Mouse (Mus musculus): ENCODE results near the gene Pcsk4. TPM values are rescaled to one million over a fixed set of nuclear protein-coding genes. Genes with fewer than 3 reads are reported as not detected.
"Not testable (repeated sequence)": the region's sequence is repeated elsewhere in the genome, so short reads cannot be mapped to it uniquely, and the experiment has no call there.

Pcsk4 gene
- total RNA-seq, 2 experiments from 2014 or later: 1.3 to 2.0 TPM

DNA sequence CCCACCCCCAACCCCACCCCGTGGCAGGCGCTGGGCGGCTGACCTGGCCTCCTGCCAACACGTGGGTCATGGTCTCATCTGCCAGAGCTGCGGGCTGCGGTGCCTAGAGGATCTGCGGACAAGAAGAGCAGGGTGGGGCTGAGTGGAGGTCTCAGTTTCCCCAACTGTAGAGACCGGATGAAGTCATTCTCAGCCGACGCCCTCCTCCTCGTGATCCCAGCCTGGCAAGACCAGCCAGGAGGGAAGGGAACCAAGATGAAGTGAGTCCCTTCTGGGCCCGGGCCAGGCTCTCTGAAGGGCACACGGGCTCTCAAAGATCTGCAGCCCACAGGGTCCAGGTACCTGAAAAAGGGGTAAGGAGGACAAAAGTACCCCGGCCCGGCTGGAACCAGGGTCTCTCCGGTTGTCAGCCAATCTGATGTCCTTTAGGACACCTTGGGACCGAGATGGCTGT lies 18.2 kb upstream of the Pcsk4 start:
- DNase-seq: peak; percentile 45

DNA sequence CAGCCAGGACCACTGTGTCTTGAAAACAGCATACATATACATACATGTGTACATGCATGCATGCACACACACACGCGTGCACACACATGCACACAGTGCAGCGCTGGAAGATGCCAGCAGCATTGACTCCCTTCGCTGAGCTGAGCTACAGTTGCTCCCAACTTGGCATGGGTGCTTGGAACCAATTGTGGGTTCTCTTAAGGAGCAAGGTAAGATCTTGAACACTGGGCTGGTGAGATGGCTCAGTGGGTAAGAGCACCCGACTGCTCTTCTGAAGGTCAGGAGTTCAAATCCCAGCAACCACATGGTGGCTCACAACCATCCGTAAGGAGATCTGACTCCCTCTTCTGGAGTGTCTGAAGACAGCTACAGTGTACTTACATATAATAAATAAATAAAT lies 16.6 kb upstream of the Pcsk4 start:
- not testable (repeated sequence) for DNase-seq

DNA sequence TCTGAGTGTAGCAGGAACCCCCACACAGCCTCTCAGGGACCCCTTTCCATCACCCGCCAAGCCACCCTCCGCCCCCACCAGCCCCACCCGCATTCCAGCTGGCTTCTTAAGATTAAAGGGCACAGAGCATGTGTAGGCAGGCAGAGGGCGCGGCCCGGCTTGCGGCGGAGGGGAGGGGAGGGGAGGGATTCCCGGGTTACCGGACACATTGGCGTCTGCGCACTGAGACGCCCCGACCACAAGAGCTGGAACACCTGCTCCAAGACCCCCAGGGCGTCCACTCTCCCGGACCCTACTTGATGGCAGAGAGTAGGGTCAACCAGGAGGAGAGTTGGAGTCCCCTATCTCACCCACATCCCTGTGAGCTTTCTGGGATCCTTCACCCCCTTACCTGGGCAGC lies 15.8 kb upstream of the Pcsk4 start:
- DNase-seq: no peak

DNA sequence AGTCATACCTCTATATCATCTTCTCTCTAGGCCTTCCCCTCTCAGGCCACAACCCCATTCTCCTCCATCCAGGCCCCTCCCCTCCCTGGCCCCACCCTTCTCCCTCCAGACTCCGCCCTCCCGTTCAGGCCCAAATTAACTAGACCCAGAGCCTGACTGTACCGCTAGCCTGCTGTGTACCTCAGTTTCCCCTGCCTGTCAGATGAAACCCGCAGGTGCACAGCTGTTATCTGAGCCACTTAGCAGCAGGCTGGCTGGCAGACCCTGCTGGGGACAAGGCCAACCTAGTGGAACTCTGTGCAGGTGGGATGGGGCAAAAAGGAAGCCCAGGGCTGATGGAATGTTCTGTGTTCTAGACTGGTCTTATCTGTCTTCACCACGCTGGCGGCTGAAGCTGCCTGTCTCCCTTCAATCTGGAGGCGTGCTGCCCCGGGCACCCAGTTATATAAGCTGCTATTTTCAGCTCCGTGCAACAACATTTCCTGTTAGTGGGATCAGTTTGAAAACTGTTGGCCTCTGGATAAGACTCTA lies 14.9 kb upstream of the Pcsk4 start:
- DNase-seq: no peak

DNA sequence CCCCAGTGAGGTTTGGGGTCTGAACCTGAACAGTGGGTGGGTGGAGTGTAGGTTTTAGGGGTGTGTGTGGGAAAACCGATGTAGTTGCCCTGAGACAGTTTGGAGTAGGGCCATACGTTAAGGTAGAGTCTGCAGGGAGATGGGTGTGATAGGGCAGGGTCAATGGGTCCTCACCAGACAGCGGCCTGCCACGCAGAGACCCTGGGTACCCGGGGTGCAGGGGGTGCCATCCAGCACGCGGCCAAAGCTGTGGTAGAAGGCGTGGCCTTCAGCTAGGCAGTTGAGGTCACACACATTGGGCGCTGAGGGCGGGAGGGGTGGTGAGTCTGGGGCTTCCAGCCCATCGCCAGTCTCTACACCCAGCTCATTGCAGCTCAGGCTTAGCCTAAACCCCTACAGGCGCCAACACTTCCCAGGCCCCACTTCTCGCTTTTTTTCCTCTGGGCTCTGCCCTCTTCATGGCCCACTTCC lies 14.2 kb upstream of the Pcsk4 start:
- DNase-seq: no peak

DNA sequence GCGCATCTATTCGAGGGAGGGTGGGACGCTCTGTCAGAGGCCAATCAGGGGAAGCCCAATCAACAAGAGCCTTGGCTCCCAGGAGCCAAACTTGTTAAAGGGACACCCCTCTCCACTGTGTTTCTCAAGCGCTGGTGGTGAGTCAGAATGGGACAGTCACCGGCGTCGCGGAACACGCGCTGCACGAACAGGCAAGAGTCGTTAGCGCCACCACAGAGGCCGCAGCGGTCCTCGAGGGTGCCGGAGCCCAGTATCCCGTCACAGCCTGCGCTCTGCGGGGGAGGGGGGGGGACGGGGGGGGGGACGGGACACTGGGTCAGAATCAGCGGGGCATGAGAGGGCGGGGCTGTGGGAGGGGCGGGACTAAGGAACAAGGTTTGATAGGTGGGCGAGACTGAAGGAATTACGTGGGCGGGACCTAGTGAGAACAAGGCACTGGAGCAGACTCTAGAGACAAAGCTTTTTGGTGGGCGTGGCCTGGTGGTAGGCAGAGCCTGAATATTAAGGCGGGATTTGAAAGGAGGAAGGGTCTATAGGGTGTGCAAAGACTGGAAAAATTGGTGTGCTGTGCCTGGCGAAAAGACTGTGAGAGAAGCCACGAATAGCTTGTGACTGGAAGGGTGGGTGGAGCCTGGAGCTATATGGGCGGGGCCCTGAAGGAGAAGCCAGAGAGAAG lies 13.6 kb upstream of the Pcsk4 start:
- DNase-seq: peak; percentile 59

DNA sequence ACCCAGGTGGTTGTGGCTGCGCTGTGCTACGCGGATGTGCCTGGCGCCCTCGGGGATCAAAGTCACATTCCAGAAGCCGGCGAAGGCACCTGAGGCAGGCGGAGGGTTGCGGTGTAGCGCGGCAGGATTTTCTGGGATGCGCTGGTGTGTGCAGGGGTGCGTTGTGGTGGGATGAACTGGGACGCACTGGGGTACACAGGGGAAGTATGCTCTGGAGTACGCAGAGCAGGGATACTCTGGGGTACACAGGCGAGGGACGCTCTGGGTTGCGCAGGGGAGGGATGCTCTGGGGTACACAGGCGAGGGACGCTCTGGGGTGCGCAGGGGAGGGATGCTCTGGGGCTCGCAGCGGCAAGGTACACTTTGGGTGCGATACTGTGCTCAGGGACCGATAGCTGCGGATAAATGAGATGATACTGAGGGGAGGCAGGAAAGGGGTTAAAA lies 13.0 kb upstream of the Pcsk4 start:
- DNase-seq: no peak

DNA sequence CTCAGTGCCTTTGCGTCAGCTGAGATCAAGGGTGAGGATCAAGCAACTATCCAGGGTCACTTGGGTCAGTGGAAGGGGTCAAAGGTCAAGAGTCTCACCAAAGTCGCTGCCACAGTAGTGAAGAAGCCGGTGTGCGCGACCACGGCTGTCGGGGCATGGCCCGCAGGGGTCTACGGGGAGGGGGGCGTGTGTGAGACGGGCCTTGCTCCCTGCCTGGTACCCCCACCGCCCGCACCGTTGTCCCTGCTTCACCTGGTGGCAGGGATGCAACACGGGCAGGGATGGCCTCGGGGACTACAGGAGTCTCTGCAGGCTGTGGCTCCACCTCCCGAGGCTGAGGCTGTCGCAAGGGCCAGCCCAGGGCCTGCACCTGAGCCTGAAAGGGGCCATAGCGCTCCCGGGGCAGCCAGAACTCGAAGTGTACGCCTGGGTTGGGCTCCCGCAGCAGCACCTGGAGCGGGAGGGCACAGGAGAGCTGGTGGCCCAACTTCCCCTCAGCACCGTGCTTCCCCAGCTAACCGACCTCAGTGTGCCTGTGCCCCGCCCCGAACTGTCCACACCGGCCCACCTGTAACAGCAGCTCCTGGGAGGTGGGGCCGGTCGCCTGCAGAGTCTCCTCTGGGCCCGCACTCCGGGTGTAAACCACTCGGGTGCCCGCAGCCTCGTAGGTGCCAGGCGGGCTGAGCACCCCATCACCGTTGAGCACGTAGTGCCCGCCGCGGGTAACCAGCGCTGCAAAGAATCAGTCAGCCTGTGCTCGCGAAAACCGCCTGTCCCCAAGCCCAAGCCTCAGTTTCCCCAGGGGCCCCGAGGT lies 12.4 kb upstream of the Pcsk4 start:
- DNase-seq: no peak

DNA sequence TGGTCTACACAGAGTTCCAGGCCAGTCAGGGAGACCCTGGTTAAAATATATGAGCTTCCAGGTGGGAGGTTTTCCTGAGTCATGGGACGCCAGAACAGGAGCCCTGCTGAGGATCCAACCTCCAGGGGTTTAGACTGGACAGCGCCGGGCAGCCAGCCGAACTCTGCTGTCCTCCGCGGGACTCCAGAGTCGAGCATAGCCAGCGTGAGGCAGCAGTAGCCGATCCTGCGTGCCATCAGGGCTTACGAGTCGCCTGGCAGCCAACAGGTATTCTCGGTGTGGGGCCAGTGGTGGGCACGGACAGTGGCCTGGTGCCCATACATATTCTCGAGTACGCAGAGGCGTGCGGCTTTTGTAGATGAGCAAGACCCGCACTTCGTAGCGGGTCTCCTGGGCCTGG lies 11.7 kb upstream of the Pcsk4 start:
- DNase-seq: no peak

DNA sequence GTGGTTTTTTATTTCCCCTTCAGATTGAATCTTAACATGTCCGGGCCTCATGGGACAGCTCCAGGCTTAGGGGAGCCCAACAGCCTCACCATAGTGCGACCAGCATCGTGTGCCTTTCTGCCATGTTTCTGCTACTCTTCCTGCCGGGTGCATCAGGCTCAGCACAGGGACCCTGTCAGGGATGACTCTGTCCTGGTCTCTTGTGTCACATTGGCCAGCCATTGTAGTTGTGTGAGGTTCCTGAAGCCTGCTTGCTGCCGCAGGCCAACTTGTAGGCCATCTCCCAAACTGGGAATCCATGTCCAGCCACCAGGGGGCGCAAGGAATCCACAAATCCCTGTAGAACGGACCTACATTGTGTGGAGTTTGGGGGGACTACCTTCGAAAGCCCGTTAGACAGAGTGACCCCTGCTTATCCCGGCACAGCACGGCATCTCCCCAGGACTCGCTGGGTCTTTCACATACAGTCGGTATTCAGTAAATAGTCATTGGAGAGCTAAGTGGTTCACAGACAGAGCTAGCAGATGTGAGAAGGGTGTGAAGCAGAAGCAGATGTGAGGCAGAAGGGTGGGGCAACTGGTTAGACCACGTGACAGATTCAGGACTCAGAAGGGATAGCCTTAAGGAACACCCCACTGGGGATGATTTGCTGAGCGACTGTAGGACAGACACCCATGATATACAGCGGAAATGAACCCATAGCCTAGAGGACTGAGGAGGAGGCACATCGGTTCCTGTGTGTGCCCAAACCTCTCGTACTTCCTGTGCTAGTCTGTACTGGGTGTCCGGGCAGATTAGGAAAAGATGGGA lies 10.8 kb upstream of the Pcsk4 start:
- DNase-seq: peak; percentile 92

DNA sequence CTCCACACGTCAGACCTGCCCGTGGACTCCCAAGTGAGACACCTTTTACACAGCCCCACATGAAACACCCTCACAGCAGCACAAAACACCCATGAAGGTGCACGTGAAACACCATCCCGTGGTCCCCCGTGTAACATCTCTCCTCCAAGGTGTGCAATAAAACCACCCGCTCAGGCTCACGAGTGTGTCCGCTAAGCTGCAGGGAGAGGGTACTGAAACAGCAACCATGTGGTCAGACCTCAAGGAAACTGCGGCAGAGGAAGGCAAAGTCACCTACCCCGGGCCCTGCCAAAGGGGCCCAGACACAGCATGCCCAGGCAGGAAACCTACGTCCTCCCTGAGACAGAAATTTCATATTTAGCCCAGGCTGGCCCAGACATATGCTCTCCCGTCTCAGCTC lies 7.0 kb upstream of the Pcsk4 start:
- DNase-seq: no peak

DNA sequence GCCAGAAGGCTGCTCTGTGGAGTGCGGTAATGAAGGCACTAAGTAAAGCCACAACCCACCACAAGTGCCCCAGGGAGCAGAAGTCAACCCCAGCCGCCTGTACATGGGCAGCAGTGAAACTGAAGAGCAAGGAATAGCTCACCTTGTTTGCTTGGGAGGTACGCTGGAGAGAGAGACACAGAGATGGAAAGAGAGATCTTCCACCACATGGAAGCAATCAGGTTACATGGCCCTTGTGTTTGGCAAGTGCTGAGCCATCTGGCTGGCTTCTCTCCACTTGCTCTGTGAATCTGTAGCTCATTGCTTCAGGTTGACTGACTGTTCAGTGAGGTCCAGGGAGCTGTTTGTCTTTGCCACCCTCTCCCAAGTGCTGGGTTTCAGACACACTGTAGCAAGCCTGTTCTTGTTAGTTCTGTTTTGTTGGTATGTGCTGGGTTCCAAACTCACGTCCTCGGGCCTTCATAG lies 3.3 kb upstream of the Pcsk4 start:
- no peak for DNase-seq

DNA sequence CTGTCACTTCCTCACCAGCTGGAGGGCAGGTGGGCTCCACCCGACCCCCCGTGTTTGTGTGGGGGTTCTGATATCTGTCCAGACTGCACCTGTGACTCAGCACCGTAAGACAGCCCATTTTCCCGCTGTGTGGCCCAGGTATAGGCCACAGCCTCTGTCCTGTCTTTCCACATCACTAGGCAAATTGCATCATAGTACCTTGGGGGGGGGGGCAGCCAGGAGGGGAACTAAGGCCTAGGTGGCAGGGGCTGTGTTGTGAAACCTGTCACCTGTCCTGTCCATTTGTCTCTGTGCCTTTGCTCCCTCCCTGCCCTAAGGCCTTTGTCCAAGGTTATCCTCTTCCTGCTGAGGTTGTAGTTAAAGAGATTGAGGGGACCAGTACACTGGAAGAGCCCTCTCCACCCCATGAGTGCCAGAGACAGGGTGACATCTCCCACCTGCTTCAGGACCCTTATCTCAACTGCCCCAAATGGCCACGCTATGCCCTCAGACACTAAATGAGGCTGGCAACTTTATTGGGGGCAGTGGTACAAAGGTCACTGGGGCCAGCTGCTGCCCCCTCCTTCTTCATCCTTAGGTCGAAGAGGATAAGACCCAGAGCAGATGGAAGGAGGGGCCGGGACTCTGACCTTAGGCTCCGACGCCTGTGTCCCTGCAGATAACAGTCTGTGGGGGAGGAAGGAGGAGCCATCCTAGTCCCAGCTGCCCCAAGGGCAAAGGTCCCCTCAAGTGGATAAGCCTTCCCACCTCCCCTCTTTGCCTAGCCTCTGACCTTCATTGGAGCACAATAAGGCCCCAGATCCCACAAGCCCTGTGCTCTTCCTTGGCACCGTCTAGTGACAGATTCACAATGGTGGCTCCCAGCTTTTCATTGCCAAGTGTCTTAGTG lies 2.6 kb upstream of the Pcsk4 start:
- no peak for DNase-seq

DNA sequence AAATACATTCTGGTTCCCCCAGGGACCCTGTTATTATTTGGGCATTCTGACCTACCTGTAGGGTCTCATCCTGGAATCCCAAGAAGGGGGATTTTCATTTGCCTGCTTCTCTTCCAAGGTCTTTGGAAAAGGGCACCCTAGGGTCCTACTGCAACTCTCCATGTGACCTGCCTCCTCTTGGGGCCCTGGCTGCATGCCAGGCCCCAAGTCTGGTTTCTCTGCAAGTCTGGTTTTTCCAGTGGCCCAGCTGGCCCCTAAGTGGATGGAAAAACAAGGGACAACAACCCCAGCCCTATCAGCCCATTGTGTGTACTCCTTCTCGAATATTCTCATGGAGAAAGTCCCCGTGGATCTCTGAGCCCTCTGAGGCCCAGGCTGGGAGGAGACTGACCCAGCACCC lies 1.6 kb upstream of the Pcsk4 start:
- no peak for DNase-seq

DNA sequence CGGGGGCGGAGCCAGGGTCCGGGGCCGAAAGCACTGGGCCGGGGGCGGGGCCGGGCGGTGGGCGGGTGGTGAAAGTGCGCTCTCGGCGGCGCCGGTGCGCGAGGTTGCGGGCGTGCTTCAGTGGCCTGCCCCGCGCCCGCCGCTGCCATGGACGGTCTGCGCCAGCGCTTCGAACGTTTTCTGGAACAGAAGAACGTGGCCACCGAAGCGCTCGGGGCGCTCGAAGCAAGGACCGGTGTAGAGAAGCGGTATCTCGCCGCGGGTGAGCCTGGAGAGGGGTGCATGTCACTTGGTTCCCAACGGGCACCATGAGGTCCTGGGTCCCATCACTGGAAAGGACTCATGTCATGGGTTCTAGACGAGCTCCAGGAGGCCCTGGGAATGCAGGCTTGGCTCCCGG lies 786 bp upstream of the Pcsk4 start:
- no peak for DNase-seq

DNA sequence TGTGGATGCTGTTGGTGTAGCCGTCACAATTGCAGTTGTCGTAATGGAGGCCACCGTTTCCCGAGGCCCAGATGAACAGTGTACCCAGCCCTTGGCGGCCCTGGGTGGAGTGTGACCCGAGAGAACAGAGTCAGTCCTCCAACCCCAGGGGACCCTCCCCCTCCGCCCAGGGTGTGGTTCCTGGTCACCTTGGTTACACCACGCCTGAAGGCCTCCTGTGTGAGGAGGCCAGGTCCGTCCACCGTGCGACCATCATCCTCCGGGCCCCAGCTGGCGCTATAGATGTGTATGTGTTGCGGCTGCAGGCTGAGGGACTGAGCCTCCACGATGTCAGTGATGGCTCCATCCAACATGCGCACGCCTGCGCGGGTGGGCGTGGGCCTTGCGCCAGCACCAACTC lies 4.3 kb downstream of the Pcsk4 start:
- no peak for DNase-seq

DNA sequence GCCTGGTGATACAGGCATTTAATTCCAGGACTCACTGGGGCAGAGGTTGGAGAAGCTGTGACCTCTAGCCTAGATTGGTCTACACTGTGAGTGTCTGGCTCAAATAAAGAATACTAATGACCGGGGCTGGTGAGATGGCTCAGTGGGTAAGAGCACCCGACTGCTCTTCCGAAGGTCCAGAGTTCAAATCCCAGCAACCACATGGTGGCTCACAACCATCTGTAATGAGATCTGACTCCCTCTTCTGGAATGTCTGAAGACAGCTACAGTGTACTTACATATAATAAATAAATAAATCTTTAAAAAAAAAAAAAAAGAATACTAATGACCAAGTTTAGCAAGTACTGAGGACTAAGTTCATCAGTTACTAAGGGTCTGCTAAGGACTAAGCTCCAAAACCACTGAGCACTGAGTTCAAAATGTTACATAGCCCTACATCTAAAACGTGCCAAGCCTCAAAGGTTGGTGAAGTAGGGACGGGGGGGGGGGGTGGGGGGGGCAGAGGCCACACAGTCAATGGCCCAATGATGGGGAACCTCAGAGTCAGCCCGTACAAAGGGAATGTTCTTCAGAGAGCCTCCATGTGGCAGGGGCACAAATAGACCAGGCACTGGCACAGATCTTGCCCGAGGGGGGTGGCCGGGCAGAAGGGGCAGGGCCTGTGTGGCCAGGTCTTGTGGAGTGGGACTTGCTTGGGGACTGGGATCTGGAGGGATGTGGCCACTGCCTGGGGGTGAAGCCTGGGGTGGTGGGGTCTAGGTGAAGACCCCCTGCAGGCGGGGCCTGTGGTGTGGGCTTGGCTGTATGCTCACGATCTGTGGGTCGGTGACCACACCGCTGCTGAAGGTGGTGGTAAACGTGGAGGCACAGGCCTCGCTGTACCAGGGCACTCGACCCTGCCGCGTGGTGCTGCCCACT lies 4.9 kb downstream of the Pcsk4 start:
- DNase-seq: no peak

DNA sequence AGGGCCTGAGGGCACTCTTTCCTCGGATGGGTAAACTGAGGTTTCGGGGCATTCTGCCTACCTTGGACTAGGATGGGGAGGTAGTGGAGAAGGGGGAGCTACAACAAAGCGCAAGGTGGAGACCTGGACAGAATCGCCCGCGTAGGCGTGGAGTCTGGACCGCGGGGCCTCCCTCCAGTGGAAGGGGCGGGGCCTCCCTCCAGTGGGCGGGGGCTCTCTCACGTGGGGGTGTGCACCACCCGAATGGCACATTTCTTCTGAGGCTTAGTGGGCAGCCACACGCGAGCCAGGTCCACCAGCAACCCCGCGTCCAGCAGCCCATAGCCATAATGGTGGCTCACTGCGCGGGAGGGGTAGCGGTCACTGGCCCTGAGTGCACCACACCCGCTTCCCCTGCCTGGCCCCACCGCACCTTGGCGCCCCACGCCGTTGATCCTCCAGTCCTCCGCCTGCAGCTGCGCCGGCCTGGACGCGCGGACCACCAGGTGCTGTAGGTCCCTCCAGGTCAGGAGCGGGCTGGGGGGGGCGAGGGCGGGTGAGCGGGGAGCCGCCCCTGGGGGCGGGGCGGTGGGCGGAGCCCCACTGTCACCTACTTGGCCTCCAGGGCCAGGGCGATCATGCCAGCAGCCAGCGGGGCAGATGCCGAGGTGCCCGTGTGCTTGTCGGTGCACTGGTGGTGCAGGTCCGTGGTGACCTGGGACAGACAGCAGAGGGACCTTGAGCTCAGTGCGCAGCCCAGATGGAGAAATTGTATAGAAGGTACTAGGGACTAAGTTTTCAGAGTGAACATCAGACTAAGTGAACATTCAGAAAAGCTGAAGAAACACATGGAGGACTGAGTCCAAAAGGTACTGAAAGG lies 5.8 kb downstream of the Pcsk4 start:
- DNase-seq: peak; percentile 74

DNA sequence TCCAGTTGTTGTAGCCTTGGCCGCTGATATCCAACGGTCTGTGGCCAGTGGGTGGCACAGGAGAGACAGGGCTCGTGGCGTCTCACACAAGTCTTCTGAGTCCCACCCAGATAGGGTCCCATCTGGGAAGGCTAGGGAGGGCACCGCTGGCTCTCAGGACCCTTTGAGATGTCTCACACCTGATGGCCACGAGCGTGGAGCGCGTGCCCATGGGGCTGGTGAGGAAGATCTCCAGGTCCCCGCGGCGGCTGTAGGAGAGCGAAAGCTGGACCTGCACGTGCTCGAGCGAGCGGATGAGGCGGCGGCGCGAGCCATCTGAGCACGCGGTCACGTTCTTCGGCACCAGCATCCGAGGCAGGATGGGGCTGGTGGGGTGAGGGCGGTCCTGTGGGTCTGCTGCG lies 6.5 kb downstream of the Pcsk4 start:
- DNase-seq: peak; percentile 36

Data from heart, postnatal 4 days (tissue).